Mouse (Mus musculus) lung, postnatal 10 days (tissue): ENCODE measurements around the gene Tmem132d.
"Not testable (repeated sequence)": the region's sequence is repeated elsewhere in the genome, so short reads cannot be mapped to it uniquely, and the experiment has no call there.

Experiments
- DNase-seq: peaks from one replicate; pipeline ENCODE4 v3.0.0; 2021

Gene Tmem132d

GRCm38 (mm10) chr5:128072616-128073015 lies 360.3 kb downstream of the Tmem132d start:
- no peak for DNase-seq

DNA sequence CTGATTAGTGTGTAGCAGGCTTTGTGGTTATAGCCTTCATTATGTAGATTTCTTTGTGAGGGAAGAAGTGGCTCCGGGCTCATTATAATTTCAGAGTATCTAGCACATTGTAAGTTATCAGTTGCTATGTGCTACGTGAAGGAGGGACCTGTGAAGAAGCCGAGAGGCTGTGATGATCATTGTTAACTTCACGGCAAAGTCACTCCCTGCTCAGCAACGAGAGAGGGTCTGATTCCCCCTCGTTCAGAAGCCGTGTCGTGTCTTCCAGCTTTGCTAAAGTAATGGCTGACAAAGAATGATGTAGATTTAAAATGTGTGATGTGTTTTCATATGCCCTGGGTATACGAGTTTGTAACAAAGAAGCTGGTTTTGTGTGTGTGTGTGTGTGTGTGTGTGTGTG lies 391.1 kb downstream of the Tmem132d start:
- no peak for DNase-seq

GRCm38 (mm10) chr5:128040036-128040435 lies 392.8 kb downstream of the Tmem132d start:
- no peak for DNase-seq

GRCm38 (mm10) chr5:128027076-128027475 lies 405.8 kb downstream of the Tmem132d start:
- DNase-seq = no peak

DNA sequence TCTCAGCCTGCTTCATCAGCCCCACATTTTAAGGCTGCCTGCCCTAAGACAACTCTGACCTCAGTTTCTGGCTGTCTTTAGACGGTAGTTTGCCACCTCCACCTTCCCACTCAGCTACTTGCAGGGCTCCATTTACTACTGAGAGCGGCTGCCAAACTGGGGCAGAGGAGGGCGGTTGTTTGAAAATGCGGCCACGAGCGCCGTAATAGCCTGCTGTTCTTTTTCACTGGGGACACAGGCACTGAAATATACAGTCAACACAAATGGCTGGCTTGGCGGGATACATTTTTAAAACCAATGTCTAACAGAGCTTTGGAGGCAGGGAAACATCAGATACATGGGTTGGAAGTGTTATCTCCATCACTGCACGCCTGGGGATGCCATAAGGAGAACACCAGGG lies 428.2 kb downstream of the Tmem132d start:
- DNase-seq = no peak

GRCm38 (mm10) chr5:127996526-127997245 lies 436.2 kb downstream of the Tmem132d start:
- no peak for DNase-seq

DNA sequence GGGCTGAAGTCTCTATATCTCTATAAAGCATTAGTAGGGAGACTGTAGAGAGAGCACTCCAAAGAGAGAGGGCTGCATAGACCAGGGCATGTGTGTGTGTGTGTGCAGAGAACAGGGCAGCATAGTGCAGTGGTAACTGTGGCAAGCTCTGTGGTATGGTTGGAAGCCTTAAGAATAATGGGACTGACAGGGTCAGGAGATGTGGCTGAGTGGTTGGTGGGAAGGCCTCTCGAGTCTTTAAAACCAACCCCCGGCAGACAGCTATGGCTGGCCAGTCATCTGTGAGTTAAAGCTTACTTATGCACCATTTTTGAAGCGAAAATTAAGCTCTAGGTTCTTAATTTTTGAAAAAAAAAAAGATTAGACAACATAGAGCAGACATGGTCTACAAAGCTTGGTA lies 439.4 kb downstream of the Tmem132d start:
- DNase-seq = no peak

- DNase-seq = no peak
Measured at GRCm38 (mm10) chr5:127990826-127991225, 442.1 kb downstream of the Tmem132d start.

DNA sequence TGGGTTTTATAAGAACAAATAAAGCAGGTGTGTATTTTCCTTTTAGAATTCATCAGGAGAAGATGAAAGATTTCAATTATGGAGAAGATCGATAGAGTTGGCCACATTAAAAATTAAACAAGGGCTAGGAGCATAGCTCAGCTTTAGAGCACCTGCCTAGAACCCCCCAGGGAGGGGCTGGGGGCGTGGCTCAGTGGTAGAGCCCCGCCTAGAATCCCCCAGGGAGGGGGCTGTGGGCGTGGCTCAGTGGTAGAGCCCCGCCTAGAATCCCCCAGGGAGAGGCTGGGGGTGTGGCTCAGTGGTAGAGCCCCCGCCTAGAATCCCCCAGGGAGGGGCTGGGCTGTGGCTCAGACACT lies 452.9 kb downstream of the Tmem132d start:
- not testable (repeated sequence) for DNase-seq

- no peak for DNase-seq
Measured at GRCm38 (mm10) chr5:127979329-127980002, 453.4 kb downstream of the Tmem132d start.

DNA sequence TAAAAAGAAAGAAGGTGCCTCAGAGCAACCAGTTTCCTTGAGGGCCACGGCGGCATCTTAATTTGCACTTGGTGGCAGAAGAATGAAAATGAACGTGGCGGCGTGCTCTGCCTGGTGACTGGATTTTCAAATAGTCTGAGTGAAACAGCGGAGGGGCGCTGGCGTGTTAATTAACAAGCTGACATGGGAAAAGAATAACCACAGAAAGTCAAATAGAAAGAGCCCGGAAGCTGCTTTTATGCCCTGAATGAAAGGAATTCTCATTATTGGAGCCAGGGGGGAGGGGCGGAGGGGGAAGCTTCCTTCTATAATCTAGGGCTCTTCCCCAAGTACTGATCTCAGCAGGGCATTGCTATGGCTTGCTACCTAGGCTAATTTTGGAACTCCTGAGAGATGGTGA lies 456.2 kb downstream of the Tmem132d start:
- DNase-seq = no peak

DNA sequence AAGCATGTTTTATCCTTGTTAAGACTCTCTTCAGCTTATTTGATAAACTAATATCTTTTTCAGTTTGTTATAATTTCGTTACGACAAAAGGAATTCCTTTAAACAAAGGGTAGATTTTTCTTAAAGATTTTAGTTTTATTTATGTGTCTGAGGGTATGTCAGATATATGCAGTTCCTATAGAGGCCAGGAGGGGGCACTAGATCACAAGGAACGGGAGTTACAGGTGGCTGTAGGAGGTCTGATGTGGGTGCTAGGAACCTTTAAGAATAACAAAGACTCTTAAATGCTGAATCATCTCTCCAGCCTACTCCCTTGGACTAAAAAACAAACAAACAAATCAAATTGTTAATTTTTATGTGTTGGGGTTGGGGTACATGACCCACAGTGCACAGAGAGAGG lies 467.2 kb downstream of the Tmem132d start:
- DNase-seq = no peak

GRCm38 (mm10) chr5:127962656-127963055 lies 470.2 kb downstream of the Tmem132d start:
- no peak for DNase-seq

- DNase-seq = peak; percentile 48
Measured at GRCm38 (mm10) chr5:127956511-127957097, 476.3 kb downstream of the Tmem132d start.

DNA sequence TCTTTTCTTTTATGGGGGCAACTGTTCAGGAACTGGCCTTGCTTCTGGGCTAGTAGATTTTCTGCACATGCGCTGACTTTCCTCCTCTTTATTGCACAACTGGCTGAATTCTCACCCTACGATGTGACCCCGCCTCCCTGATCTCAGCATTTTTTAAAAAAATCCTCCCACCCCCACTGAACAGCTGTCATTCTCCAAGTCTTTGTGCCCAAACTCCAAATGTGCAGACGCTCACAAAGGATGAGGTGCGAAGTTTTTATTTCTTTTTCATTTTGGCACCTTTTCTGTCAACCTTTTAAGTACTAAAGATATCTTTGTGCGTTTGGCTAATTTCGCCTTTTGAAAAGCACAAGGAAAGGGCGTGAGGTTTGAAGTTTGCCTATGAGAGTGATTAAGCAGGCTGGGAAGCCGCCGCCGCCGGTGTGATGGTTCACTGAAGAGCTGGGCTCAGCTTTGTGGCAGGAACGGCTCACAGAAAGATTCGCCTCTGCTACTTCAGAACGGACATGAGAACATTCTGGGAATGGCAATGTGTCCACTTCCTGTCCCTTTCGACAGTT lies 478.6 kb downstream of the Tmem132d start:
- DNase-seq = peak; percentile 25

- no peak for DNase-seq
Measured at GRCm38 (mm10) chr5:127952800-127953199, 480.1 kb downstream of the Tmem132d start.

GRCm38 (mm10) chr5:127950574-127950973 lies 482.3 kb downstream of the Tmem132d start:
- no peak for DNase-seq

- DNase-seq = no peak
Measured at GRCm38 (mm10) chr5:127947275-127947674, 485.6 kb downstream of the Tmem132d start.

DNA sequence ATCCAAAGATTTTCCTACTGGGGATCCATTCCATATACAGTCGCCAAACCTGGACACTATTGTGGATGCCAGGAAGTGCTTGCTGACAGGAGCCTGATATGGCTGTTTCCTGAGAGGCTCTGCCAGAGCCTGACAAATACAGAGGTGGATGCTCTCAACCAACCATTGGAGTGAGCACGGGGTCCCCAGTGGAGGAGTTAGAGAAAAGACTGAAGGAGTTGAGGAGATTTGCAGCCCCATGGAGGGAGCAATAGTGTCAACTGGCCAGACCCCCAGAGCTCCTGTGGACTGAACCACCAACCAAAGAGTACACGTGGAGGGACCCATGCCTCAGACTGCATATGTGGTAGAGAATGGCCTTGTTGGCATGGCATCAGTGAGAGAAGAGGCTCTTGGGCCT lies 490.7 kb downstream of the Tmem132d start:
- DNase-seq = not testable (repeated sequence)

DNA sequence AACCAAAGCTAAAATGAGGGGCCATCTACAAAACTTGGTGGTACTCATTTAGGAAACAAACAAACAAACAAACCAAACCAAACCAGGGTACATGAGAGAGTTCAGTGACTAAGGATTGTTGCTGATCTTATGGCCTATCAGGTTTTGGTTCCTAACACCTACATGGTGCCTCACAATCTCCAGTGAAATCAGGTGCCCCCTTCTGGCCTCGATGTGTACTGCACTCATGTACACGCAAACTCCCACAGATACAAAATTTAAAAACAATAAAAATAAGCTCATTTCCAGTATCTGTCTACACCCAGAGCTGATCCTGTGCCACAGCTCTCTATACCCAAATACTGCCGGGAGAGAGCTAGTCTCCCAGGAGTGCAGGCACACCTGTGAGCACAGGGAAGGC lies 495.0 kb downstream of the Tmem132d start:
- DNase-seq = no peak

GRCm38 (mm10) chr5:127929687-127930086 lies 503.2 kb downstream of the Tmem132d start:
- no peak for DNase-seq

GRCm38 (mm10) chr5:127926686-127927085 lies 506.2 kb downstream of the Tmem132d start:
- DNase-seq = peak; percentile 19

DNA sequence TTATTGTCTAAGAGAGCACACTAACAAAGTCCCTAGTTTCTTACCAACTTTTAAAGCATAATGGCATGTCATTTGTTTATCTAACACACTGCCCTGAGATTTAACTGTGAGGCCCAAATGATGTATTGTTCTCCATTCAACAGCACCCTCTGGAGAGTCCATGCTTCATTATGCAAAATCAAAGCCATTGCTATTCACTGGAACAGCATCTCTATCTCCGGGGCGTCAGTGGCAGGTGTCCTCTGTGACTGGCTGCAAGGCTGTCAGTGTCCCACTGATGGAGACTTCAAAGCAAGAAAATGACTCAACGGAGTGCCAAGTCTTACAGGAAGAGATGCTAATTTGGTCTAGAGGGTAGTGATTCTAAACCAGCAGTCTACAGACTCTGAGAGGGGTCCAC lies 508.8 kb downstream of the Tmem132d start:
- DNase-seq = no peak

DNA sequence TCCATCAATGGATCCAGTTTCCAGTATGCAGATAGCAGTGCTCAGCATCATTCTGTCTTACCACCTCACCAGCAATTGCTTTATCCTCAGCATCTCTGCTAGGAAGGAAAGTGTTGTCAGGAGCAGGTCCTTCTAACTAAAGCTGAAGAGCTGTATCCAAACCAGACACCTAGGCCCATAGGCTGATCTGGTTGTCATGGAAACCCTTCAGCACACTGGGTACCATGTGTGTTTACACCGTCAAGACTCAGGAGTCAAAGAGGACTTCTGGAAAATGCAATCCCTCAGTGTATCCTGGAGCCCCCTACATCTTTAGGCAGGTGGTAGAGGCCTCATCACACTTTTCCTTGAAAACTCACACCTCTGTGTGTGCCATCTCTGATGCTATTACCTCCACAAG lies 513.7 kb downstream of the Tmem132d start:
- no peak for DNase-seq
